Mouse (Mus musculus): ENCODE measurements at regions not wholly inside any gene's neighbourhood (a gene's known extent, or its start where the extent isn't known, plus 50 kb on each side); places are given as distances from the start of the nearest gene placed in this dataset.

DNA sequence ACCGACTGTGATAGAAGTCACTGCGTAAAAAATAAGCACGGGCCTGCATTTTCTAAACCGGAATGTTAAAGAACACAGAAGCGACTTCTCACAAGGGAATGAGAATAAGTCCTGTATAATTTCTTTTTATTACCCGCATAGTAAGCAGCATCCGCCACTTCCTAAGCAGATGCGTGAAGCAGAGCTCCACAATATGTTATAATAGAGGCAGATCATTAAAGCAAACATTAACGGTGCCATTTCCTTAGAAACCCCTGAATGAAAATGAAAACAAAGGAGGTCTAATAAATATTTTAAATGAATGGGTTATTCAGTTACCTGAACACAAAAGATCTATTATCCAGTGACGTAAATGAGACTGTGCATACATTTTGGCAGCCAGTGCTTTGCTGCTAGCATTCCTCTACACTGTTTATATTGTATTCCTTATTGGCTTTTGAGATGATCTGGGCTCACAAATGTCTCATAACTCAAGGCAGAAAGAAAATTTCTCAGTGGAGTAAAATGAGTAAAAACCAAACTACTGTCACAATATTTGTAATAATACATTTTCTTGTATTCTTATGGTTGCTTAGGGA is 566.6 kb upstream of the Epha6 start:
- Histone ChIP-seq H3K4me3 (ENCODE audit: low read depth, low read length) (no peak overlapping the region), H3K4me2 (ENCODE audit: low read depth, low read length, poor library complexity, severe bottlenecking) (peak overlapping the region; percentile 10), H3K36me3 (ENCODE audit: insufficient read depth, low read length) (no peaks in the 10 kb centered on the region), H3K9ac (replicated peaks; ENCODE audit: low read length, poor library complexity, severe bottlenecking) (no peak overlapping the region), H3K4me1 (ENCODE audit: insufficient read depth, low read length) (no peaks in the 10 kb centered on the region), H3K27ac (ENCODE audit: low read depth, low read length) (no peak overlapping the region), H3K9me3 (ENCODE audit: low read length) (no peaks in the 10 kb centered on the region), H3K27me3 (ENCODE audit: insufficient read depth, low read length) (no peaks in the 10 kb centered on the region)
- DNase-seq (ENCODE audit: low spot score) (peak; percentile 15), ATAC-seq (ENCODE audit: low FRiP score) (no peak)
- no peak for TF ChIP-seq CTCF (IDR thresholded peaks at IDR 0.05)
- 36% methylated on average over 10 of the region's 10 CpGs for WGBS

DNA sequence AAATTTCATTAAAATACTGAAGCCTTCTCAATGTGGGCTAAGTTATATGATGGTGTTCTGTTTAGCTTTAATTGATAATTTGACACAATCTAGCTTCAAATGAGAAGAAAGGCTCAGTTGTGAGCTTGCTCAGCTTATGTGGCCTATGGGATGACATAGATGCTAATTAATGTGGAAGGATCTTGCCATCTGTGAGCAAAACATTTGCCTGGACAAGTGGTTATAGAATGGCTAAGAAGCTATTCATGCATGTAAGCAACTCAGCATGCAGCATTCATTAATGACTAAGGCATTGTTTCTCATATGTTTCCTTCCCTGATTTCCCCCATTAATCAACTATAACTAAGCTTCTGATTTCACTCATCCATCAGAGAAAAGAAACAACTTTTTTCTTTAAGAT is 532.8 kb upstream of the Epha6 start:
- Histone ChIP-seq H3K27ac (ENCODE audit: low read depth, low read length) (no peak overlapping the region), H3K36me3 (ENCODE audit: insufficient read depth, low read length) (no peaks in the 10 kb centered on the region), H3K4me1 (ENCODE audit: insufficient read depth, low read length) (no peaks in the 10 kb centered on the region), H3K9me3 (ENCODE audit: low read length) (no peaks in the 10 kb centered on the region), H3K27me3 (ENCODE audit: insufficient read depth, low read length) (no peaks in the 10 kb centered on the region), H3K9ac (replicated peaks; ENCODE audit: low read length, poor library complexity, severe bottlenecking) (no peak overlapping the region), H3K4me2 (ENCODE audit: low read depth, low read length, poor library complexity, severe bottlenecking) (no peak overlapping the region), H3K4me3 (ENCODE audit: low read depth, low read length) (no peak overlapping the region)
- no peak for ATAC-seq (ENCODE audit: low FRiP score)
- TF ChIP-seq CTCF (IDR thresholded peaks at IDR 0.05) = no peak
- DNase-seq (ENCODE audit: low spot score) = peak; percentile 65
